Mouse (Mus musculus) heart, embryonic 12.5 days (tissue): ENCODE data around the gene Snrnp48. TPM values are rescaled to one million over a fixed set of nuclear protein-coding genes. Genes with fewer than 3 reads are reported as not detected.

Experiments used
- ATAC-seq: fragments of 200-750 bp; cut with Nextera tagmentation; 2 replicates; pipeline ENCODE4 v1.8.0; 2017; ENCODE audit warnings: moderate TSS enrichment, moderate library complexity; ENCODE audit not compliant: insufficient number of reproducible peaks, low FRiP score
- H3K27ac ChIP-seq: fragments of 300-500 bp; sonication (generic); 2 replicates; pipeline ENCODE4 v1.5.1; 2016; ENCODE audit warnings: mild to moderate bottlenecking, moderate library complexity; ENCODE audit not compliant: poor library complexity, severe bottlenecking
- H3K27me3 ChIP-seq: fragments of 300-500 bp; sonication (generic); replicated peaks from 2 replicates; pipeline ENCODE4 v1.6.1; 2016; ENCODE audit warnings: mild to moderate bottlenecking, moderate library complexity
- H3K36me3 ChIP-seq: fragments of 300-500 bp; sonication (generic); 2 replicates; pipeline ENCODE4 v1.6.1; 2016; ENCODE audit warnings: mild to moderate bottlenecking, moderate library complexity
- H3K4me1 ChIP-seq: fragments of 300-500 bp; sonication (generic); replicated peaks from 2 replicates; pipeline ENCODE4 v1.6.1; 2016; ENCODE audit warnings: mild to moderate bottlenecking
- H3K4me2 ChIP-seq: fragments of 300-500 bp; sonication (generic); 2 replicates; pipeline ENCODE4 v1.6.1; 2016; ENCODE audit warnings: mild to moderate bottlenecking, moderate library complexity
- H3K4me3 ChIP-seq: fragments of 300-500 bp; sonication (generic); 2 replicates; pipeline ENCODE4 v1.5.1; 2016; ENCODE audit warnings: mild to moderate bottlenecking
- H3K9ac ChIP-seq: fragments of 300-500 bp; sonication (generic); 2 replicates; pipeline ENCODE4 v1.6.1; 2016; ENCODE audit warnings: mild to moderate bottlenecking, moderate library complexity
- H3K9me3 ChIP-seq: fragments of 300-500 bp; sonication (generic); replicated peaks from 2 replicates; pipeline ENCODE4 v1.6.1; 2016; ENCODE audit warnings: mild to moderate bottlenecking, moderate library complexity
- WGBS: fragments of 180-500 bp; shearing (Covaris S2); methylation state at CpG from one replicate; pipeline ENCODE4 v1.1.7; 2016; 5-methylcytosine and 5-hydroxymethylcytosine counted together
- polyA plus RNA-seq: library from polyadenylated mRNA; unstranded; fragments of >200 nt; fragmentation: Nextera tagmentation; extraction: Ambion mirVana; gene quantifications from 2 replicates; pipeline ENCODE4 v1.2.1, GENCODE M21; 2016

The Snrnp48 gene
- polyA plus RNA-seq, 1 experiment from 2014 or later, result 30.2 TPM

DNA sequence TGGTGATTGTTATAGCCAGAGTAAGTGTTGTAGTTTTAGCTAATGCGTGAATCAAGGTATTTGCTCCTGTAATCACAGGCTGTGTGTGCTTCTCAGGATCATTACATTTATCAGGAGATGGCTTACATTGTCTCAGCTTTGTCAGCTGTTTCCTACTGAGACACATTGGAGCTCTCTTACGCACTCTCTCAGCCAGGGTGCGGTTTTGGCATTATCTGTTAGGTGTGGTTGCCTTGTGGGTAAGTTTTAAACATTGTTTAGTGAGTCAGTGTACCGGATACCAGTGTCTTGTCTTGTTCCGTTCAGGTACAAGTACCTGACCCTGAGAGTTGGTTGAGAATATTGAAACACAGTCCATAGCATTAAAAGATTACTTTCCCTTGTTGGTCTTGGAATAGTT lies 6.4 kb downstream of the Snrnp48 start:
- H3K27me3 ChIP-seq, result no peaks in the 10 kb centered on the region
- no peak overlapping the region for H3K27ac ChIP-seq
- ATAC-seq, result no peak
- no peak overlapping the region for H3K4me3 ChIP-seq
- no peak overlapping the region for H3K9ac ChIP-seq
- H3K4me2 ChIP-seq, result no peak overlapping the region
- WGBS, result 85% methylated on average over 5 of the region's 5 CpGs
- H3K36me3 ChIP-seq, result peaks cover 51% of the 10 kb centered on the region
- peaks cover 8% of the 10 kb centered on the region for H3K4me1 ChIP-seq
- H3K9me3 ChIP-seq, result no peaks in the 10 kb centered on the region

DNA sequence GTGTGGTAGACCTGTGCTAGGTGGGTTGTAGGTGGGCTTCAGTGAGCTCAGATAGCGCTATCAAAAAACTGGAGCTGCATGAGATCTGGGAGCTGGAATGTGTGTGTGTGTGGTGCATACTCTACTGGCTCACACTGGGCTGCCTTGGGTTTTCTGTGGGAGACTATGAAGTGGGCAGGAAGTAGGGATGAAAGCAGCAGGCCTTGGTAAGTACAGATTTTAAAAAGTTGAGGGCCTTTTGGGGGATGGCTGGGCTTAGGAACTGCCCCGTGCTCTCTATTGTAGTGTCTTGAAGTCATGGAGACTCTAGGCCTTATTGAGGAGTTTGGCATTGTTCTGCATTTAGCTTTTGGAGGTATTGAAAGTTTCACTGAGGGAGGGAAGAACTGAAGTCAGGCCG lies 13.9 kb downstream of the Snrnp48 start:
- Histone ChIP-seq H3K36me3 (peaks cover 84% of the 10 kb centered on the region), H3K4me1 (no peaks in the 10 kb centered on the region), H3K27me3 (no peaks in the 10 kb centered on the region), H3K4me3 (no peak overlapping the region), H3K4me2 (no peak overlapping the region), H3K27ac (no peak overlapping the region), H3K9me3 (no peaks in the 10 kb centered on the region), H3K9ac (no peak overlapping the region)
- ATAC-seq, result no peak
- 93% methylated on average over 3 of the region's 3 CpGs for WGBS

DNA sequence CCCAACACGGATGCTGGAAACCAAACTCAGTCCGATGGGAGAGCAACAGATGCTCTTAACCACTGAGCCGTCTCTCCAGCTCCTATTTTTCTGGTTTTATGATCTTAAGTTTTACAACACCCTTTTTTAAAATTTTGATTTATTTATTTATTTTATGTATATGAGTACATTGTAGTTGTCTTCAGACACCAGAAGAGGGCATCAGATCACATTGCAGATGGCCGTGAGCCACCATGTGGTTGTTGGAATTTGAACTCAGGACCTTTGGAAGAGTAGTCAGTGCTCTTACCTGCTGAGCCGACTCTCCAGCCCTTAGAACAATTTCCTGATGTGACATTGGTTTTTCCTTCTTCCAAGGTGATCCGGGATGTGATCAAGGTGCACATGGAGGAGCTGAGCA lies 15.6 kb downstream of the Snrnp48 start:
- no peak for ATAC-seq
- peaks cover 7% of the 10 kb centered on the region; the same call in 1 of the 2 replicates for H3K9me3 ChIP-seq
- 94% methylated on average over 6 of the region's 6 CpGs for WGBS
- H3K27ac ChIP-seq, result no peak overlapping the region
- no peak overlapping the region for H3K4me3 ChIP-seq
- H3K4me1 ChIP-seq, result no peaks in the 10 kb centered on the region
- no peak overlapping the region for H3K4me2 ChIP-seq
- H3K36me3 ChIP-seq, result peaks cover 92% of the 10 kb centered on the region
- H3K9ac ChIP-seq, result no peak overlapping the region
- no peaks in the 10 kb centered on the region for H3K27me3 ChIP-seq

DNA sequence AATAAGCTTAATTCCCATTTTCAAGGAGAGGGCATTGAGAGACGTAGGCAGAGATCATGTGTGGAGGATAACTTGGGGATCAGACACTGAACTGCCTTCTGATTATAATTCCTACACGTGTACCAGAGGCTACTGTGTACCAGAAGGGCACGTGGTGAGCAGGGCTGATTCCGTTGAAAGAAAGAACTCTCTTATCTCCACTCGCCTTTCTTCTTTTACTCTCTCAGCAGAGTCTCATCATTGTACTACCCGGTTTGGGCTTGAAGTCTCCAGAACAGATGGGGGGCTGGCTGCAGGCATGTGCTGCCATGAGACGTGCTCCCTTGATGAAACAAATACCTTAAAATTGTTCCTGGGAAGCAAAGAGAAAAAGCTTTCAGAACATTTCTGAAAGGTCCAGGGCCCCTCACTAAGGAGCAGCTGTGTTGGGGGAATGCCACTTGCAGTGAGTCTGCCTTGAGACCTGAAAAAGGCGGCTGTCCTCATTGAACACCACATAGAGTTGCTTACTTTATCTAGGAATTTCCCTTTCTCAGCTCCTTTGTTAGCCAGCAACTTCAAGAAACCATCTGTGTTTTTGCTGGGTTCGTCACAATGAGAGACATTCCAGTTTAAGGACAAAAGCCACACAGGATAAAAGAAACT lies 25.6 kb downstream of the Snrnp48 start:
- H3K27me3 ChIP-seq, result no peaks in the 10 kb centered on the region
- WGBS, result 59% methylated on average over 9 of the region's 9 CpGs
- peaks cover 8% of the 10 kb centered on the region; the same call in 1 of the 2 replicates for H3K9me3 ChIP-seq
- H3K36me3 ChIP-seq, result peaks cover 39% of the 10 kb centered on the region
- no peaks in the 10 kb centered on the region for H3K4me1 ChIP-seq
- H3K4me2 ChIP-seq, result no peak overlapping the region
- H3K27ac ChIP-seq, result no peak overlapping the region
- no peak overlapping the region for H3K9ac ChIP-seq
- ATAC-seq, result no peak
- no peak overlapping the region for H3K4me3 ChIP-seq

DNA sequence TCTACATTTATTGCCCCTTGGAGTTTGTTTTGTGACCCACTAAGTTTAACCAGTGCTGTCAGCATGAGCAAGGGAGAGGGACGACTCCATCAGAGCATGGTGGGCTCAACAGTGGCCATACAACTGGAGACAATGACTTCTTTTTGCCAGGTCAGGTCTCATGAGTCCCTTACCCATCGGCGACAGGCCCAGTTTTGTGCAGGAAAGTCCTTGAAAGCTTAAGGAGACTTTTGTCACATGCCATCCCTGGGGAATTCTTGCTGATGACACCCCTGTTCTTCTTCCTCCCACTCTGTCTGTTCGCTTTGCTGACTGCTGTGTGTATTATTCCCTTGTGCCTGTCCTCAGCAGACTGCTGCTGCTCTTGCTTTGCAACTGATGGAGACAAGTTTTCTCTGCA lies 27.7 kb downstream of the Snrnp48 start:
- H3K4me1 ChIP-seq, result no peaks in the 10 kb centered on the region
- H3K4me3 ChIP-seq, result no peak overlapping the region
- peaks cover 31% of the 10 kb centered on the region for H3K36me3 ChIP-seq
- WGBS, result 80% methylated on average over 4 of the region's 4 CpGs
- peaks cover 14% of the 10 kb centered on the region for H3K9me3 ChIP-seq
- no peak for ATAC-seq
- no peaks in the 10 kb centered on the region for H3K27me3 ChIP-seq
- no peak overlapping the region for H3K9ac ChIP-seq
- no peak overlapping the region for H3K4me2 ChIP-seq
- no peak overlapping the region for H3K27ac ChIP-seq

DNA sequence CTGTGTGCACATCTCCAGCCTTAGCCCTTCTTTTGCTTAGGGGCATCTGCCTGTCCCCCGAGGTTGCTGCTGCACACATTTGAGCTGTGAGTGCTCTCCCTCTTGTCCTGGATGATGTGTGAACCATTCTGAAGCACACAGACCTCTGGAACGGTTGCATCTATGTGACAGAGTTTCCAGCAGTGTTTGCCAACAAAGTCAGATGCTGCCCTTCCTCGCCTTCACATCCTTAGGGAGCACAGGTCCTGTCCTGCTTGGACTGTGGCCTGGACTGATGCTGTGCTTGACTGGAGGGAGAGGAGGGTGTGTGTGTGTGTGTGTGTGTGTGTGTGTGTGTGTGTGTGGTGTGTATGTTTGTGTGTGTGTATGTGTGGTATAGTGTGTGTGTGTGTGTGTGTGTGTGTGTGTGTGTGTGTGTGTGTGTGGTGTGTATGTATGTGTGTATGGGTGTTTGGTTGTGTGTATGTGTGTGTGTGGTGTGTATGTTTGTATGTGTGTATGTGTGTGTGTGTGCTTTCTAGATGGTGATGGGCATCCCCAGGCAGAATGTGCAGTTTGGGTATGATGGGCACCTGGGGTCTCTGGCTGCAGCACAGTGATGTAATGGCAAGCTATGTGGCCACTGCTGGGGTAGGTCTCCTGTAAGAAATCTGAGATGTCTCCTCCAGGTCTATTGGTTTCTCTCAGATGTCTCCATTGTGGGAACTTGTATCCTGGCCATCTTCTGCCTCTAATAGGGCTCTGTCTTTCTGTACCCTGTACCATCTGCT lies 28.3 kb downstream of the Snrnp48 start:
- ATAC-seq, result no peak
- H3K4me3 ChIP-seq, result no peak overlapping the region
- no peak overlapping the region for H3K4me2 ChIP-seq
- H3K36me3 ChIP-seq, result peaks cover 27% of the 10 kb centered on the region
- H3K4me1 ChIP-seq, result no peaks in the 10 kb centered on the region
- 67% methylated on average over 3 of the region's 3 CpGs for WGBS
- H3K9me3 ChIP-seq, result peaks cover 14% of the 10 kb centered on the region
- no peak overlapping the region for H3K27ac ChIP-seq
- no peaks in the 10 kb centered on the region for H3K27me3 ChIP-seq
- no peak overlapping the region for H3K9ac ChIP-seq

DNA sequence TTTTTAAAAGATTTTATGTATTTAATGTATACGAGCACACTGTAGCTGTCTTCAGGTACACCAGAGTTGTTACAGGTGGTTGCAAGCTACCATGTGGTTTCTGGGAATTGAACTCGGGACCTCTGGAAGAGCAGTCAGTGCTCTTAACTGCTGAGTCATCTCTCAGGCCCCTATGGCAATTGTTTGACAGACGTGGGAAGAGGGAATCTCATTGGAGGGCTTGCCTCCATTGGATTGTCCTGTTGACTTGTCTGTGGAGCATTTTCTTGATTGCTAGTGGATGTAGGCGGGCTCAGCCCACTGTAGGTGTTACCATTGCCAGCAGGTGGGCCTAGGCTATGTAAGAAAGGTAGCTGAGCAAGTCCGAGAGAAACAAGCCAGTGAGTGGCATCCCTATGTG lies 29.9 kb downstream of the Snrnp48 start:
- Histone ChIP-seq H3K27ac (no peak overlapping the region), H3K4me2 (no peak overlapping the region), H3K36me3 (peaks cover 14% of the 10 kb centered on the region), H3K27me3 (no peaks in the 10 kb centered on the region), H3K9ac (no peak overlapping the region), H3K9me3 (peaks cover 14% of the 10 kb centered on the region), H3K4me1 (no peaks in the 10 kb centered on the region), H3K4me3 (no peak overlapping the region)
- 73% methylated on average over 5 of the region's 5 CpGs for WGBS
- ATAC-seq, result no peak

DNA sequence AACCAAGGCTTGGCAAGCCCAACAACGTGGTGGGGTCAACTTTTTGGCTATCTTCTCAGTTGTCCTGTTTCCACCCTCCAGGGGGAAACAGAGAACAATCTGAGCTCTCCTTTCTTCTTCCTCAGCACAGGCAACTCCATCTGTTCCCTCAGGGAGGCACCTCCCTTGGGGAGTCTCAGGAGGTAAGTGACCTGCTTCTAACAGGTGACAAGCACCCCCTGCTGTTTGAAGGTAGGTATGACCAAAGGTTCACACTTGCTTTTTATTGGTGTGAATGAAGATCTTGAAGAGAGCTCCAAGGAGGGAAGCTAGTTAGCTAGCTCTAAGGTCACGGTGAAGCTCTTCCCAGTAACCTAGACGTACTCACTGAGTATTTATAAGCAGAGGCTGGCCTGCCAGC lies 30.6 kb downstream of the Snrnp48 start:
- H3K9me3 ChIP-seq, result peaks cover 14% of the 10 kb centered on the region
- no peak overlapping the region for H3K9ac ChIP-seq
- H3K4me3 ChIP-seq, result no peak overlapping the region
- H3K27me3 ChIP-seq, result no peaks in the 10 kb centered on the region
- ATAC-seq, result no peak
- H3K4me1 ChIP-seq, result no peaks in the 10 kb centered on the region
- H3K36me3 ChIP-seq, result peaks cover 14% of the 10 kb centered on the region
- 56% methylated on average over 3 of the region's 3 CpGs for WGBS
- H3K27ac ChIP-seq, result no peak overlapping the region
- H3K4me2 ChIP-seq, result no peak overlapping the region

DNA sequence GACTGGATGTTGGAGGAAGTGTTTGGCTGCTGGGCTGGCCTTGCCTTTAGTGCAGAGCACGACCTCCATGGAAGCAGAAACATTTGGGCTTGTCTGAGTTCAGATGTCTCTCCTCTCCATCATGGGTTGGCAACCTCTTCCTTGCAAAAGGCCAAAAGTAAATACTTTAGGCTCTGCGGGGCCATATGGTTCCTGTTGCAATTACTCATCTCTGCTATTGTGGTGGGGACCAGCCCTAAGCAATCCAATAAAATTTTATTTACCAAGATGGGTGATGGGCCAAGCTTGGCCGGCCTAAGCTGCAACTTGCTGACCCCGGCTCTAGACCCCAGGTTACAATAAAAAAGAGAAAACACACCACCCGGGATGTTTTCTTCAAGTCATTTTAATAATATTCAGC lies 43.4 kb downstream of the Snrnp48 start:
- Histone ChIP-seq H3K4me2 (no peak overlapping the region), H3K4me3 (no peak overlapping the region), H3K27ac (no peak overlapping the region), H3K9ac (no peak overlapping the region), H3K36me3 (no peaks in the 10 kb centered on the region), H3K27me3 (no peaks in the 10 kb centered on the region), H3K9me3 (no peaks in the 10 kb centered on the region), H3K4me1 (peaks cover 14% of the 10 kb centered on the region; the same call in 1 of the 2 replicates)
- WGBS, result 82% methylated on average over 5 of the region's 5 CpGs
- no peak for ATAC-seq

DNA sequence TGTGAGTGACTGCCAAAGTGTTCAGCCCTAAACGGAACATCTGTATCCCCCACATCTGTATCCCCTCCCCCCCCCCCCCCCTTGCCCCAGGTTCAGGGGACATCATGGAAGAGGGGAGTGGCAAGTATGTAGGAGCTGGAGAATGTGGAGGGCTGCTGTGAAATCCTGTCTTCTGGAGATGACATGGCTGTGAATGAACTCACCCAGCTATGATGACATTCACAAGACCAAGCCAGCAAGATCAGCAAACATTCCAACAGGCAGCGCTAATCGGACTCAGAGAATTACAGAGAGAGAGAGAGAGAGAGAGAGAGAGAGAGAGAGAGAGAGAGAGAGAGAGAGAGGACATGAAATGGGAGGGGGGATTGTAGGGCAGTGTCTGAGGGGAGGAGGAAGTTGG lies 46.5 kb downstream of the Snrnp48 start:
- 24% methylated on average over 3 of the region's 3 CpGs for WGBS
- Histone ChIP-seq H3K9ac (no peak overlapping the region), H3K4me3 (no peak overlapping the region), H3K4me1 (peaks cover 29% of the 10 kb centered on the region), H3K36me3 (no peaks in the 10 kb centered on the region), H3K4me2 (peak overlapping the region; percentile 15; the same call in 1 of the 2 replicates), H3K9me3 (no peaks in the 10 kb centered on the region), H3K27ac (no peak overlapping the region), H3K27me3 (no peaks in the 10 kb centered on the region)
- ATAC-seq, result no peak

DNA sequence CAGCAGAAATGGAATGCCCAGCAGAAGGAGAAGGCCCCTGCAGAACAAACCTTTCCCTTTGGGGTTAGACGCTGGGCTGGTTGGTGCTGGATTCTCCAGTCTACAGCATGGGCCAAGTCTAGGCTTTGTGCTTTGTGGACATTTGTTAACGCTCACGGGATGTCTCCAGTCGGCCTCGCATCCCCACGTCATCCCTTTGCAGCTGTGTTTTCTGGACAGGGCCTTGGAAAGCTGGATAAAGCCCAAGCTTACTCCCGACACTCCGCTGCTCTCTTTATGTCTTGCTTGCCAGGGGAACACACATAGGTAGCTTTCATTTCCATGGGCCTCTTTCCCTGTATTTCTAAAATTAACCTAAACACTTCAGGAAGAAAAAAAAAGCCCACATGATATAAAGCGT lies 49.0 kb downstream of the Snrnp48 start:
- Histone ChIP-seq H3K4me3 (no peak overlapping the region), H3K27me3 (no peaks in the 10 kb centered on the region), H3K9me3 (no peaks in the 10 kb centered on the region), H3K36me3 (no peaks in the 10 kb centered on the region), H3K9ac (no peak overlapping the region), H3K27ac (no peak overlapping the region), H3K4me1 (peaks cover 32% of the 10 kb centered on the region), H3K4me2 (no peak overlapping the region)
- WGBS, result 80% methylated on average over 9 of the region's 9 CpGs
- ATAC-seq, result no peak
